Mouse (Mus musculus): ENCODE results near the gene Gm42957.
A peak's percentile ranks its signal among the peaks of the same experiment; 100 is the strongest.
"Not testable (repeated sequence)": the region's sequence is repeated elsewhere in the genome, so short reads cannot be mapped to it uniquely, and the experiment has no call there.

Gm42957 gene

DNA sequence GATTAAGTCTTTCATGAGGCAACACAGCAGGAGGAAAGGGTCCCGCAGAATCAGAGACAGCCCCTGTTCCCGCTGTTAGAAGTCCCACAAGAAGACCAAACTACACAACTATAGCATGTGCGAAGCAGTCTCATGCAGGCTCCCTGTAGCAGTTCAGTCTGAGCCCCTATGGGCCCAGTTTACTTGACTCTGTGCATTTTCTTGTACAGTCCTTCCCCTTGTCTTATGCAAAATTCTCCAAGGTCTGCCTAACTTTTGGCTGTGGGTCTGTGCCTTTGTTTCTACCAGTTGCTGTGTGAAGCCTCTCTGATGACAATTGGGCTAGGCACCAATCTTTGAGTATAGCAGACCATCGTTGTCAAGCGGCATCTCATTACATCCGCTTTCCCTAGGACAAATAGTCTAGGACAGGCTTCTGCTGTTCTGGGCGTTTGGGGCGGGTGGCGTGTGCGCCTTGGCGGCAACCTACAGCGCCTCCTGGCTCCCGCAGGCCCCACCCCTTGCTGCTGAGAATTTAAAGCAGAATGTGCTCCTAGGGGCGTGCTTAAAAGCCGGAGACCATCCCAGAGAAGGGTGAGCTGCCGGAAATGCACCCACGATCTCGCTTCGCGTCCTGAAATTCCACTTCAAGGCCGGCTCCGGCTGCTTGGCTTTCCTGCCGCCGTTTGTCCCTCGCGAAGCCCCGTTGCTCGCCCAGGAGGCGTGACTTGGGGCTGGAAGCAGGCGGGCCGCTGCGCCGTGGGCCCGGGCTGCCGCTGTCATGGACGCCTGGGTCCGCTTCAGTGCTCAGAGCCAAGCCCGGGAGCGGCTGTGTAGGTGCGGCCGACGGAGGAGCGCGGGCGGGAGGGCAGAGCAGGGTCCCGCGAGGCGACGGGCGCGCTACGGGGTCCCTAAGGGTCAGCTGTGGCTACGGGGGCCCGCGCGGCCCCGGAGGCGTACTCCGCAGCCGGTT, at the start of gene Gm42957, which contains the start of gene Pex11b:
Gene Gm42957 (plus strand): TSS at position 547 of the 952 bp plus-strand sequence.
Gene Pex11b (plus strand): TSS at position 449 of the 952 bp plus-strand sequence.
- DNase-seq = peak; percentile 83 to 88

DNA sequence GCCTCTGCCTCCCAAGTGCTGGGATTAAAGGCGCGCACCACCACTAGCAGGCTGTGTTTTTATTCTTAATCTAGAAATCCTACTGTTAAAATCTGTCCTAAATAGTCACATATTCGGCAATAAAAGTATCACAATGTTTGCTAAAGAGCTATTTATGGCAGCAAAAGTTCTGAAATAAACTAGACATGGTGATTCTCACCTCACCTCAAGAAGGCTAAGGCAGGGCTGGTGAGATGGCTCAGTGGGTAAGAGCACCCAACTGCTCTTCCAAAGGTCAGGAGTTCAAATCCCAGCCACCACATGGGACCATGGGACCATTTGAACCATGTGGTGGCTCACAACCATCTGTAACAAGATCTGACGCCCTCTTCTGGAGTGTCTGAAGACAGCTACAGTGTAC, 44.6 kb upstream of the Gm42957 start:
- no peak for DNase-seq

DNA sequence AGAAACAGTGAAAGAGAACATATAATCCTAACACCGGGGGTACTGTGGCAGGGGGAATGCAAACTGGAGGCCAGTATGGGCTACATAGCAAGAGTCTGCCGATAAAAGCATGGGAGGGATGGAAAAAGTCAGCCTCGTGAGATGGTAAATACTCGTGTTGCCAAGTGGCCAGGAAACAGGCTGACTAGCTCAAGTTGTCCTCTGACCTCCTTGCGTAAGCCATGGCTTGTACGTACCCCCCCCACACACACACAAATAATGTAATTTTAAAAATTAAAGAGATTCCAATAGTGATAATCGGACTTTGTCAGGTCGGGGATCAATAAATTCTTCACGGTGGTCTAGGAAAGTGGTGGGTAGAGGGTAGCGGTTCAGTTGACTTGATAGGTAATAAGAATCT, 41.9 kb upstream of the Gm42957 start:
- DNase-seq = no peak

DNA sequence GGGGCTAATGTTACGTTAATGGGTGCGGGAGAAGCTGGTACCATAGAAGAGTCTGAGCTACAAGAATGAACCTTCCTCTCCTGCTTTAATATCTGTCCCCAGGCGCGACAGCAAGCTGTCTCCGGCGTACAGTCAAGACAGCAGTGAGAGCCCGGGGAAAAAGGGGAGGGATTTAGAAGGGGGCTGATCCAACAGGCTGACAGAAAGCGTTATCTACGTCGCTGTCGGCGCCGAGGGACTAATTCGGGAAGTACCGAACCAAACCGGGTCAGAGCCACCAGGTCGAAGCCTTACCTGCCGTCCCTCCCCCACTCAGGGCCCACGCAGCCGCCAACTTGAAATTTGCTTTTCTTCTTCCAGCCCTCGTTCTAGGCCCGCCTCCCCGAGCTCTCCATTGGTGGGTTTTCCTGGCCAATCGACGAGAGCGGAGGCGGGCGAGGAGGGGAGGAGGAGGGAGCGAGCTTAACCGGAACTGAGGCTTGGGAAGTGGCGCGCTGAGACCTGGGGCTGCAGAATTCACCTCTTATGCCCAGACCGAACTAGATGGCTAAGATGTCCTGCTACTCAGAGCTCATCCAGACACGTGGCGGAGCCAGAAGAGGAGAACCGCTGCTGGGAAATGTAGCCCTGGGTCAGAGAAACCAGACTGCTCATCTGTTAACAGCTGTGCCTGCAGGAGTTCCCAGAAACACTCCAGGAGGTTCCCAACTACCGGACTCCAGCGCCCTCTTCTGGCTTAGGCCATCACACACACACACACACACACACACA, 41.3 kb upstream of the Gm42957 start, which contains the start of gene Polr3gl:
Gene Polr3gl (minus strand): TSS at position 392 of the 771 bp plus-strand sequence.
- peak; percentile 94 to 95 for DNase-seq

DNA sequence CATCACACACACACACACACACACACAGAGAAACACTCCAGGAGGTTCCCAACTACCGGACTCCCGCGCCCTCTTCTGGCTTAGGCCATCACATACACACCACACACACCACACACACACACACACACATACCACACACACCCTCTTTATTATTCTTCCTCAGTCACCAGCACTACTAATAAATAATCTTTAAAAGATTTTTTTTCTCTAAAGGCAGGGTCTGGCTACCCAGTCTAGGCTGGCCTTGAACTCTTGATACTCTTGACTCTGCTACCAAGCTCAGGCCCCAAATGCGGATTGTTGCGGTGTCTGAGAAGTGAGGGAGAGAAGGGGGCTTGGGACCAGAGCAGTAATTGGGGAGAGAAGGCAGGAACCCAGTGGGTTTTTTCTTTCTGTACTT, 40.4 kb upstream of the Gm42957 start:
- DNase-seq = no peak

DNA sequence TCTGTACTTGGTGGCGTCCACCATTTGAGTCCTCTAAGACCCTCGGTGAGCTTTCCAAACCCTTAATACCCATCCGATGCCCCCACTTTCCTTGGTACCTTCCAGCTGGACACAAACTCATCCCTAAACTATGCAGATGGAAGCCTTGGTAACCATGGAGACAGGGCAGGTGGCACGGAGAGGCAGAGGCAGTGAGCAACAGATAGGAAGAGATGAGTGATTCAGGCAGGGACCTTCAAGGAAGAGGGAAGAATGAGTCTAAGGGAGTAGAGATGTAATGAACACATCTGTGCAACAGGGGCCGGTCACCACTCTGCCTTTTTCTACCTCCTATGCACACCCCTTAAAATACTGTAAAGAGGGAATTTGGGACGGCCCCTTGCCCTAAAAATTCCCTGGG, 39.6 kb upstream of the Gm42957 start:
- DNase-seq = no peak

DNA sequence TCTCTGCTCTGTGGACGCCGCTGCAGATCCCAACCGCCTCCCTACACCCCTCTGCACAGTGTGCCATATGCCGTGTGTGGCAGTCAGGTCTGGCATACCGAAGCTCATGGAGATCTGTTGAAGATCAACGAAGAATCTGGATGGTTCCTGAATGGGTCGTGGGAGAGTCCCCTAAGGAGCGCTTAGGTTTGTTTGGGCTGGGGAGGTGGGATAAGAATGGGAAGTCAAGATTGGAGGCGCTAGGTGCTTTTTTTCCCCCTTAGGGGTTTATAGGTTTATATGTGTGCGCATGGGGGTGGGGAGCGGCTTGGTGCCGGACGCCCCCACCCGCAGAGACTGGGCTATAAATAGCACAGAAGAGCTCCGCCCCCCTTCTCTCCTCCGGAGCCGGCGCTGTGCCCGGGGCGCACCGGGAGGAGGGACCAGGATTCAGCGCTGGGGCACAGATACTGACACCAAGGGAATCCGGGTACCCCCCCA, 39.0 kb upstream of the Gm42957 start, which contains the start of gene Ankrd34a:
Gene Ankrd34a (plus strand): TSS at position 409 of the 480 bp plus-strand sequence.
- DNase-seq = no peak

DNA sequence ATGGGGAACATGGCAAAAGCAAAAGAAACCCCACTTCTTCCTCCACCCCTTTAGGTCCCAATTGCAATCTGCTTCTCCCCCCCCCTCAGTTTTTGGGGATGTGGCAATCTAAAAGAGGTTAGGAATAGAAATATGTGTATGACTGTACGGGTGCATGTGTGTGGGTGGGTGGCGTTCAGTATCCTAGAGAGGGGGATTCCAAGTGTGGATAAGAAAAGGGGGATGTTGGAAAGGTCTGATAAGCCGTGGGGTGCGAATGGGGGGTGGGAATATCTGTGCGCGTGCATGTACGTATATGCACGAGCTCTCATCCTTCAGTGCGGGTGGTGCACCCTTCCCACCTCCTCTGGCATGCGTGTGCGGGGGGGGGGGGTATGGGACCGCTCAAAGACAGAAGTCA, 38.4 kb upstream of the Gm42957 start:
- no peak for DNase-seq

DNA sequence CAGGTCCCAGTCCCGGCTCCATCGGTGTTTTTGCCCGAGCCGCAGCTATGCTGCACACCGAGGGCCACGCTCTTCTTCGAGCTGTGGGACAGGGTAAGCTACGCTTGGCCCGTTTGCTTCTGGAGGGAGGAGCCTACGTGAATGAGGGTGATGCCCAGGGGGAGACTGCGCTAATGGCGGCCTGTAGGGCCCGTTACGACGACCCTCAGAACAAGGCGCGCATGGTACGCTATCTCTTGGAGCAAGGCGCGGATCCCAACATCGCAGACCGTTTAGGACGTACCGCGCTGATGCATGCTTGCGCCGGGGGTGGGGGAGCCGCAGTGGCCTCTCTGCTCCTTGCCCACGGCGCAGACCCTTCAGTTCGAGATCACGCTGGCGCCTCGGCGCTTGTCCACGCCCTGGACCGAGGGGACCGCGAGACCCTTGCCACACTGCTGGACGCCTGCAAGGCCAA, 37.8 kb upstream of the Gm42957 start:
- no peak for DNase-seq

DNA sequence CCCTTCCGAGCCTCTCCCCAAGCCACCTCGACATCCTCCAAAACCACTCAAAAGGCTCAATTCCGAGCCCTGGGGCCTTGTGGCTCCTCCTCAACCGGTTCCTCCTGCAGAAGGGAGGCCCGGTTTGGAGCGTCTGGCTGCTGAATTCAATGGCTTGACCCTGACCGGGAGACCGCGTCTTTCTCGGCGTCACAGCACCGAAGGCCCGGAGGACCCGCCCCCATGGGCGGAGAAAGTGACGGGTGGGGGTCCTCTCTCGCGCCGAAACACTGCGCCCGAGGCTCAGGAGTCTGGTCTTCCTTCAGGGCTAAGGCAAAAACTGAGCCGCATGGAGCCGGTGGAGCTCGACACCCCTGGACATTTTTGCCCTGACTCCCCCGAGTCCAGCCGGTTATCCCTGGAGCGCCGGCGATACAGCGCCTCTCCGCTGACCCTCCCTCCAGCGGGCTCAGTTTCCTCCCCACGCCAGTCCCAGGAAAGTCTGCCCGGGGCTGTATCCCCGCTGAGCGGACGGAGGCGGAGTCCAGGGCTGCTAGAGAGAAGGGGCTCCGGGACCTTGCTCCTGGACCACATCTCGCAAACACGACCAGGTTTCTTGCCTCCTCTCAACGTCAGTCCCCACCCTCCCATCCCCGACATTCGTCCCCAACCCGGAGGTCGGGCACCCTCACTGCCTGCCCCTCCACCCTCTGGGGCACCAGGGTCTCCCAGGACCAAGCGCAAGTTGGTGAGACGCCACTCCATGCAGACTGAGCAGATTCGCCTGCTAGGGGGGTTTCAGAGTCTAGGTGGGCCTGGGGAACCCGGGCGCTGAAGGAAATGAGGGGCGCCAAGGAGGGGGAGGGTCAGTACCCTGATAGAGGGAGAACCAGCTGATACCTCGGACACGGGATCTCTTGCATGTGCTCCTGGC, 36.9 kb upstream of the Gm42957 start:
- peak in 1 of 2 experiments; percentile 45 for DNase-seq

DNA sequence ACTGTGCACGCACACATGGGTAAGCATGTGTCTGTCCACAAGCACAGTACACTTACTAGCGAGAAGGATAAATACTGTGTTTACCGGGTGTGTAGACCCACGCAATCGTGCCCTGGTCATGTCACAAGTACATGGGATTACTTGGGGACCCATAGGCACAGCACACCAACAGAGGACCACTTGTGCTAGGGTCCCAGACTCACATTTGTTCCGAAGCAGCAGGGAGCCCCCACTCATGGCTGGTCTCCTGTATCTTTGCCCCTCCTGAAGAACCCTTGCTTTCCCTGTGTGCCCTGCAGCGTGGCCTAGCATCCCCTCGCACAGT, 36.2 kb upstream of the Gm42957 start:
- DNase-seq = no peak

DNA sequence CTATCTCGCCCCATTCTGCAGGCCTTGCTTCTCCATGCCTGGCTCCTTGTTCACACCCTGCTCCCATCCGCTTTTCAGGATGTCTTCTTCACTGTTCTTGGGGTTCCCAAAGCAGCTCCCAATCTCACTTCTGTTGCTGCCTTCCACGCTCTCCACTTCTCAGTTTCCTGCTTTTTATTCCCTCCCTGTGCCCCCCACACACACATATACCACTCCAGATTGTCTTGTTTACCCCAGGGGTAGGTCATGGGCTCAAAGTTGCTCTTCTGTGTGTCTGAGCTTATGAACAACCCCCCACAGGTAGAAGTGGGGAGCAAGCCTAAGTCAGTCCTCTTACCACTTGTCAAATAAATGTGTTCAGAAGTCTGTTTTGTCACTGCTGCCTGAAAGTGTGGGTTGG, 35.9 kb upstream of the Gm42957 start:
- DNase-seq = no peak

DNA sequence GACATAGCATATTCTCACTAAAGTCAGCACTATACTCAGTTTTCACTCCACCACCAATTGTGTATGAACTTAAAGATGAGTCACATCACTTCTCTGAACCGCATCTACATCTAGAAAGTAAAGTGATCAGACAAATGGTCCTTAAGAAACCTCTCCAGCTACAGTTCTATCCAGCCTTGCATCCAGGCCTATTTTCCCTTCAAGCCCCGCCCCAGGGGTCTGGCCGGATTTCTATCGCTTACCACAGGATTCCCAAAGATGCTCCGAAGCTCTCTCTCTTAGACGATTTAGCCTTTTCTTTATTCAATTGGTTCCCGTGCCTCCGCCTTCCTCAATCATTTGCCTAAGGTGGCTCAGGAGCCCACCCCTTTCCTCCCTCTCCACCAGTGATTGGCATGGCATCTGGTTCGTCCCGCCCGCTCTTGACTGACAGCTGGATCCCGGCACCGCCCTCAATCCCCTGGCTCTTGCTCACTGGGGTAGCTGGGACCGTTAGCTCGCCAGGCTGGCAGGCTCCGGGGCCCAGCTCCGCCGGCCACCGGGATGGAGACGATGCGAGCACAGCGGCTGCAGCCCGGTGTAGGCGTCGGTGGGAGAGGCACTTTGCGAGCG, 34.5 kb upstream of the Gm42957 start, which contains the start of gene Lix1l:
Gene Lix1l (plus strand): TSS at position 511 of the 612 bp plus-strand sequence.
- DNase-seq = peak; percentile 86 to 91

DNA sequence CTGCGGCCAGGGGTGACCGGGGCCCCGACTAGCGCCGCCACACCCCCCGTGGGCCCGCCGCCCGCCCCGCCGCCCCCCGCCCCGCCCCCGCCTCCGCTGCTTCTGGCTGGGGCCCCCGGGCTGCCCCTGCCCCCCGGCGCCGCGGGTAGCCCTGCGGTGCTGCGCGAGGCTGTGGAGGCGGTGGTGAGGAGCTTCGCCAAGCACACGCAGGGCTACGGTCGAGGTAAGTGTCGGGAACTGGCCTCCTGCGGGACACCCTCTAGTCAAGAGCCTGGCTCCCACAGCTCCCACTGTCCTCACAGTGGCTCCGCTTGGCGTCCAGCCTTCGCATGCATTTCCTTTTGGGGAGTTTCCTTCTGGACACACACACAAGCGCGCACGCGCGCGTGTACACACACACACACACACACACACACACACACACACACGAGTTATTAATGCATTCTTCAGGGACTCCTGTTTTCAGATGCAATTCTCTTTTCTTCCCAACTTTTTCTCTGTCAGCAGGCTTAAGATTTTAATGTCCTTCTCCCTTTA, 34.0 kb upstream of the Gm42957 start:
- peak; percentile 54 to 55 for DNase-seq

DNA sequence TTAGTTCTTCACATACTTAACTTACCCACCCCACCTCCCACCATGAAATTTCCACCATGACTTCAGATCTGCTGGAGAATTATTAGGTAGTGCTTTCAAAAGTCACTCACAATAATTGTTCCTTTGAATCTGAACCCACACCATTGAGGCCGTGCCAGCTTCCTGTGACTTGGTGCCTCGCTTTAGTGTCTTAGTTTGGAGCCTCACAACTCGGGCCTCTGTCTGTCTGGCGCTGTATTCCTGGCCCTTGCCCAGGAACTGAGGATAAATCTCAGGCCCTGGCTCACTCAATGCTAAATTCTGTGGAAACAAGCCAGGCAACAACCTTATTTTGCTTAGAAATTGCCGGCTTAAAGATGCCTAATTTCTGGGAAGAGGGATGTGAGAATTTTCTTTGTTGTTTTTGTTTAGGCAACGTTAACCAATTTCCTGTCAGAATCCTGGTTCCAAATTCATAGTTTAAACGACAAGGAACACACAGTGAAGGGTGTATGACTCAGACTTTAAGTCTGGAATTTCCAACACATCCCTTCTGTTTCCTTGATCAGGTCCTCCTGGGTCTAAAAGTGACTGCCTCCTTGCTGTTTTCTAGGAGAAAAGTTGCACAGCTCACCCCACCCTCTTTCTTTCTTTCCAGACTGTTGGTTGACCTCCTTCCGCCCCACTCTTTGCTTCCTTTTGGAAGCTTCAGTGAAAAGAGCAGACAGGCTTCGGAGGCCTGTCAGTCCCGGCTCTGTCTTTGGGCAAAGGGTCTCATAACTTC, 33.2 kb upstream of the Gm42957 start:
- DNase-seq = no peak

DNA sequence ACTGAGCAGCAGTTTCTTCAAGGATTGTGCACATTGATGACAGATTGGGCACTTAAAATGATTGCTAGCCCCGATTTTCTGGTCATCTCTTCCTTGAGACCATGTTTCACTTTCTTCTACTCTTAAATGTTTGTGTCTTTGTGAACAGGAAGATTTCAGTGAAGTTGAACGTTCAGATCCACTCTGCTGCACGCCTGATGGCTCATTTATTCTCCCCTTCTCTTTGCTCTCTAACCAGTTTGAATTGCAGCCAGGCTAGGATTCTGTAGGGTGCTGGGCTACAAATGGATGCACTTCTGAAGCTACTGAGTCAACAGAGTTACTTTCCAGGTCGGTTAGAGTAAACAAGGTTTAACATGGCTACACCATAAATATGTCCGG, 32.6 kb upstream of the Gm42957 start:
- DNase-seq = no peak

DNA sequence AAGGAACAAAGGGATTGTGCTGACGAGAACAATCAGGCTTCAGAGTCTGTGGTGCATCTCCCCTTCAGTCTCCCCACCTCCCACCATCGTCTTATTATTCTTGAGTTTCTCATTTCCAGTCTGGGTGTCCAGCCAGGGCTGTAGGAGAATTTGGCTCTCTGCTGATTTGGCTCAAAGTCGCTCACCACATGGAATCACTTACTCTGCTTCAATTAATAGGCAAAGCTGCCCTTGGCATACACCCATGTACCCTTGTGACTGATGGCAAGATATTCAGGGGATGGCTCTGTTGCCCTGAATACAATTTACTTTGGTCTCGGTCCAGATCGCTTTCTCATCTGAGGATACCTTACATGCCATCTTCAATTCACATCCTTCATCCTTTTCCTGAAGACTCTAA, 32.0 kb upstream of the Gm42957 start:
- no peak for DNase-seq

DNA sequence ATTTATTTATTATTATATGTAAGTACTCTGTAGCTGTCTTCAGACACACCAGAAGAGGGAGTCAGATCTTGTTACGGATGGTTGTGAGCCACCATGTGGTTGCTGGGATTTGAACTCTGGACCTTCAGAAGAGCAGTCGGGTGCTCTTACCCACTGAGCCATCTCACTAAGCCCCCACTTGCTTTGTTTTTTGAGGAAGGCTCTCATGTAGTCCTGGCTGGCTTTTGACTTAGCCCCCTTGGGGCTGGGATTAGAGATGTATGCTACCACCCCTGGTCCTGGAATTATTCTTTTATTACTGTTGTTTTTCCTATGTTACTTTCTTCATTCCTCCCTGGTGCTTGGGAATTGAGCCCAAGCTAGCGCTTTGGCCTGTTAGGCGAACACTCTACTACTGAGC, 29.3 kb upstream of the Gm42957 start:
- not testable (repeated sequence) for DNase-seq

DNA sequence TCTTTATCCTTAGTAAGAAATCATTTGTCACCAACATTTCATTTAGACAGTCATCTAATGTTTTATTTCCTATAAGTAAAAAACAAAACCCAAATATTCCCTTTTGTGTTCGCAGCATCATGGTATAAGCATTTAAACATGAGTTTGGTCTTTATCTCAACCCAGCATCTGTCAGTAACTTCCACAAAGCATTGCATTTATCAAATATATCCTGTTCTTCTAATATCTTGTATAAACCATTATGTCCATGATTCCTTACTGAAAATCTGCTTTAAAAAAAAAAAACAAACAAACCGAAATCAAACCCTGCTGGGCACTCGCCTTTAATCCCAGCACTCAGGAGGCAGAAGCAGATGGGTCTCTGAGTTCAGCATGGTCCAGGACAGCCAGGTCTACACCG, 28.7 kb upstream of the Gm42957 start:
- DNase-seq = no peak

DNA sequence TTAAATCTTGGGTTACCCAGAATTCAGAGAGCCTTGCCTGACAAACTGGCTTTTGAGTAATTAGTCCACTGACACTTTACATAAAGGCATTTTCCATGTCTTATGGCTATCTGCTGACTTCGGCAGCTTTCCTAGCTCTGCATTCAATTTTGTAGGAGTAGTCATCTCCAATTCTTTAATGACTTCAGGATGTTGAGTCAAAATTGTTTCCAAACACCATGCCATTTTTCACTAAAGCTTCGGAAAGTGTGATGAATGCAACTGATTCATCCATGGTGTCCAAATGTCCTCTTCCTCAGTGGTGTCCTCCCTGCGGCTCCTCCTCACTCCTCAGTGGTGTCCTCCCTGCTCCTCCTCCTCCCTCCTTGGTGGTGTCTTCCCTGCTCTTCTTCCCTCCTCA, 17.3 kb upstream of the Gm42957 start:
- no peak for DNase-seq

DNA sequence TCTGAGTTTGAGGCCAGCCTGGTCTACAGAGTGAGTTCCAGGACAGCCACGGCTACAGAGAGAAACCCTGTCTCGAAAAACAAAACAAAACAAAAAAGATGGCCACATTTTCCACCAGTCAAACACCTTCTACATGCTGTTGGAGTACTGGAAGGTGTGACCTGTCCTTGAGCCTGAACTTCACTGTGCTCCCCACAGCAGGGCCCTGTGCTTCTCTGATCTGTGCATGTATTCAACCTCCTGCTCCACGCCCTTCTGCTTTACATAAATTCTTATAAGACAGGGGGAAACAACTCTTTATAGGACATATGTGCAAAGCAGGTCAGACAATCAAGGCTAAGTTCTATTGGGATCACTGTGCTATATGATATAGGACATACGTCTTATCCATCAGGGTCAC, 12.1 kb upstream of the Gm42957 start:
- DNase-seq = no peak
